Mouse (Mus musculus) G1E-ER4 (cell line): ENCODE data around the gene Gsk3a. TPM values are rescaled to one million over a fixed set of nuclear protein-coding genes. Genes with fewer than 3 reads are reported as not detected.

Experiments used
- GATA1 ChIP-seq: IDR thresholded peaks from one replicate; pipeline ENCODE4 v1.8.0; 2012; ENCODE audit warnings: low read length, inconsistent platforms
- polyA plus RNA-seq: library from polyadenylated mRNA; stranded (reverse); fragments of >175 nt; gene quantifications from 2 replicates; pipeline ENCODE4 v1.2.3, GENCODE M21; 2012

The Gsk3a gene
- polyA plus RNA-seq, 1 experiment = 188 TPM

GRCm38 (mm10) chr7:25219756-25220456 lies 17.7 kb downstream of the Gsk3a start:
- TF ChIP-seq GATA1 = no peak

GRCm38 (mm10) chr7:25219416-25219750 lies 18.3 kb downstream of the Gsk3a start:
- TF ChIP-seq GATA1 = no peak

GRCm38 (mm10) chr7:25218705-25219415 lies 18.8 kb downstream of the Gsk3a start:
- TF ChIP-seq GATA1 = no peak

GRCm38 (mm10) chr7:25217653-25218395 lies 19.8 kb downstream of the Gsk3a start:
- TF ChIP-seq GATA1 = no peak

- no peak for TF ChIP-seq GATA1
Measured at GRCm38 (mm10) chr7:25214172-25214571, 23.5 kb downstream of the Gsk3a start.

GRCm38 (mm10) chr7:25213099-25213498 lies 24.6 kb downstream of the Gsk3a start:
- no peak for TF ChIP-seq GATA1

- no peak for TF ChIP-seq GATA1
Measured at GRCm38 (mm10) chr7:25210482-25210881, 27.2 kb downstream of the Gsk3a start.

GRCm38 (mm10) chr7:25209161-25209622 lies 28.5 kb downstream of the Gsk3a start:
- TF ChIP-seq GATA1 = no peak

GRCm38 (mm10) chr7:25206094-25206830 lies 31.4 kb downstream of the Gsk3a start:
- no peak for TF ChIP-seq GATA1

GRCm38 (mm10) chr7:25205355-25206093 lies 32.1 kb downstream of the Gsk3a start:
- no peak for TF ChIP-seq GATA1

- TF ChIP-seq GATA1 = no peak
Measured at GRCm38 (mm10) chr7:25203624-25204023, 34.0 kb downstream of the Gsk3a start.

GRCm38 (mm10) chr7:25197384-25198018 lies 40.1 kb downstream of the Gsk3a start:
- no peak for TF ChIP-seq GATA1

- TF ChIP-seq GATA1 = no peak
Measured at GRCm38 (mm10) chr7:25196107-25196506, 41.5 kb downstream of the Gsk3a start.

- TF ChIP-seq GATA1 = no peak
Measured at GRCm38 (mm10) chr7:25195148-25195547, 42.5 kb downstream of the Gsk3a start.
